Mouse (Mus musculus) thymus, adult 2 months (tissue): ENCODE data around the gene Slc10a6.

Experiments used
- CTCF ChIP-seq: fragments of 200-500 bp; IDR thresholded peaks from 2 replicates; pipeline ENCODE4 v1.5.1; 2012; ENCODE audit warnings: mild to moderate bottlenecking, control low read depth, low read length, moderate library complexity, borderline replicate concordance; ENCODE audit not compliant: control insufficient read depth, poor library complexity, insufficient read depth; ENCODE audit errors: extremely low read depth
- POLR2A ChIP-seq: fragments of 200-500 bp; IDR thresholded peaks from 2 replicates; pipeline ENCODE4 v1.6.1; 2012; ENCODE audit warnings: mild to moderate bottlenecking, low read length, control low read depth, moderate library complexity; ENCODE audit not compliant: control insufficient read depth, poor library complexity, insufficient read depth; ENCODE audit errors: extremely low read depth

GRCm38 (mm10) chr5:103596467-103597146, 32.6 kb downstream of the Slc10a6 start:
- TF ChIP-seq CTCF (no peak), POLR2A (no peak)
